Mouse (Mus musculus) embryonic facial prominence, embryonic 12.5 days (tissue): ENCODE measurements around the gene Camta1. TPM values are rescaled to one million over a fixed set of nuclear protein-coding genes. Genes with fewer than 3 reads are reported as not detected.

Source experiments
- ATAC-seq: fragments of 200-750 bp; cut with Nextera tagmentation; 2 replicates; pipeline ENCODE4 v1.8.0; 2017; ENCODE audit not compliant: insufficient number of reproducible peaks, insufficient read depth, low FRiP score, low TSS enrichment
- H3K27ac ChIP-seq: fragments of 300-500 bp; sonication (generic); 2 replicates; pipeline ENCODE4 v1.5.1; 2016; ENCODE audit warnings: mild to moderate bottlenecking
- H3K27me3 ChIP-seq: fragments of 300-500 bp; sonication (generic); 2 replicates; pipeline ENCODE4 v1.6.1; 2016; ENCODE audit warnings: mild to moderate bottlenecking, moderate library complexity
- H3K36me3 ChIP-seq: fragments of 300-500 bp; sonication (generic); 2 replicates; pipeline ENCODE4 v1.6.1; 2016; ENCODE audit warnings: mild to moderate bottlenecking
- H3K4me1 ChIP-seq: fragments of 300-500 bp; sonication (generic); 2 replicates; pipeline ENCODE4 v1.6.1; 2016
- H3K4me2 ChIP-seq: fragments of 300-500 bp; sonication (generic); replicated peaks from 2 replicates; pipeline ENCODE4 v1.6.1; 2016; ENCODE audit warnings: mild to moderate bottlenecking, moderate library complexity
- H3K4me3 ChIP-seq: fragments of 300-500 bp; sonication (generic); 2 replicates; pipeline ENCODE4 v1.5.1; 2016; ENCODE audit warnings: mild to moderate bottlenecking
- H3K9ac ChIP-seq: fragments of 300-500 bp; sonication (generic); 2 replicates; pipeline ENCODE4 v1.6.1; 2016; ENCODE audit warnings: mild to moderate bottlenecking, moderate library complexity
- H3K9me3 ChIP-seq: fragments of 300-500 bp; sonication (generic); 2 replicates; pipeline ENCODE4 v1.6.1; 2016; ENCODE audit warnings: mild to moderate bottlenecking, moderate library complexity
- WGBS: fragments of 180-500 bp; shearing (Covaris S2); methylation state at CpG from one replicate; pipeline ENCODE4 v1.1.7; 2016; 5-methylcytosine and 5-hydroxymethylcytosine counted together
- polyA plus RNA-seq: library from polyadenylated mRNA; unstranded; fragments of >200 nt; fragmentation: Nextera tagmentation; extraction: Ambion mirVana; gene quantifications from 2 replicates; pipeline ENCODE4 v1.2.1, GENCODE M21; 2016

The Camta1 gene
- polyA plus RNA-seq, 1 experiment from 2014 or later = 115 TPM

DNA sequence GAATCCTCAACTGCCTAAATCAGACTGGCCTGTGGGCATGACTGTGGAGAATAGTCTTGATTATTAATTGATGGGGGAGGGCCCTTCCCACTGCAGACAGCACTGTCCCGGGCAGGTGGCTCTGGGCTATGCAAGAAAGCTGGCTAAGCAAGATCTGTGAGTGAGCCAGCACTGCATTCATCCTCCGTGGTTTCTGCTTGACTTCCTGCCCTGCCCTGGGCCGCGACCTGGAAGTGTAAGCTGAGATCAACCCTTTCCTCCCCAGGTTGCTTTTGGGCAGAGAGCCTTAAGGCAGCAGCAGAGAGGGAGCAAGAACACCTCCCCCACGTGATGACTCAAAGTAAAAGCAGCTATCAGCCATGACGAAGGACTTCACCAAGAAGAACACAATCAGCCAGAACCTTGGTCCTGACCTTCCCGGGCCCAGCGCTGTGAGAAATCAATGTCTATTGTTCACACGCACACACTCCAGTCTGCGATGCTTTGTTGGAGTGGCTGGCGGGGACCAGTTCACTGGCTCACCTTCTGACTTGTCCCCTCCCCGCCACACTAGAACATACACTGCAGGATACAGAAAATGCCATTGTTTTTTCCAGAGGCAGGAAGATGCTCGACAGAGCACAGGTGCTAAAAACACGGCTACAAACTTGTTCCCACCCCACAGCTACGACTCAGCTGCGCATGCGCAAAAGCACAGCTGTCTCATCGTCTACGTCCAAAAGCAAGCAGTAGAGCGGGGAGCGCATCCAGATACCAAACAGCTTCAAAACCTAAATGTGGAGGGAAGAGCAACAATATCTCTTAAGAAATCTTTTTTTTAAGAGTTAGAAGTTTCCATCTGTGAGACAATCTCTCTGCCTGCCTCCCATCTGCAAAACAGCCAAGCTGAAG, 243.0 kb downstream of the Camta1 start:
- peak; percentile 60; the same call in 1 of the 2 replicates for ATAC-seq
- WGBS = 43% methylated on average over 21 of the region's 21 CpGs

DNA sequence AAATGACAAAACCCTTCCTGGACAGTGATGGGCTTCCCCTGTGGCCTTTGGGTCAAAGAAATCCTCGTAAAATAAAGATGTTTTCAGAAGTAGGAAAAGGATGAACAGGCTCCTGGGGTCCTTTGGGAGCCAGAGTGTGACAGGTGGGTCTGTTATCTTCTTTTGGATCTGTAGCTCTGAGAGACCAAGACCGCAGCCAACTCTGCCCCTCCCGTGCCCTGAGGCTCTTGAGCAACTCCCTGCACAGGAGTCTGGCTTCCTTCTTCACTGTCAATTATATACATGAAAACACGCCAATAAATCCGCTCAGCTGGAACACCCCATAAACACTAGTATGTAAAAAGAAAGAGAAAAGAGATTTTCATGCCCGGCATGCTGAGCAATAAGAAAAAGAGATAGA, 250.1 kb downstream of the Camta1 start:
- H3K27ac ChIP-seq = no peak overlapping the region
- H3K4me2 ChIP-seq = no peak overlapping the region
- WGBS = 72% methylated on average over 6 of the region's 6 CpGs
- H3K4me3 ChIP-seq = no peak overlapping the region
- no peak for ATAC-seq
- no peak overlapping the region for H3K9ac ChIP-seq
- H3K27me3 ChIP-seq = no peaks in the 10 kb centered on the region
- no peaks in the 10 kb centered on the region for H3K4me1 ChIP-seq
- H3K36me3 ChIP-seq = no peaks in the 10 kb centered on the region
- H3K9me3 ChIP-seq = no peaks in the 10 kb centered on the region

More for the DNA sequence above, 243.0 kb downstream of the Camta1 start:
- Histone ChIP-seq H3K36me3 (no peaks in the 10 kb centered on the region), H3K27ac (no peak overlapping the region), H3K4me1 (peaks cover 16% of the 10 kb centered on the region; the same call in 1 of the 2 replicates), H3K4me2 (no peak overlapping the region; the same call in 1 of the 2 replicates), H3K9me3 (no peaks in the 10 kb centered on the region), H3K27me3 (no peaks in the 10 kb centered on the region), H3K4me3 (no peak overlapping the region), H3K9ac (no peak overlapping the region)

DNA sequence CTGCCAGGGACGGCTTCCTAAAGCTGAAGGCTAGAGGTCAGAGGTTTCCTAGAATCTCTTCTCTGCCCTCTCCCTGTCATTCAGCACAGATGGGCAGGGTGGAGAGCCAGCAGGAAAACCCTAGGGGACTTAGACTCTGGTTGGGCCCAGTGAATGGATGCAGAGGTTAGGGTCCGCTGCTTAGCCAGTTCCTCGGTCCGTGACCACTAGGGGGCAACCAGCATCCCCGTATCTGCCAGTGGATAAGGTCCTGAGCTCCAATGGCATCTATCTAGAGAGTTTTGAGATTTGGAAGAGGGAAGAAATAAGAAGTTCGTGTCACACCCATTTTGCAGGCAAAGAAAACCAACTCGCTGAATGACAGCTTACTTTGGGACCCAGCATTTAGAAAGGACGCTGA, 251.4 kb downstream of the Camta1 start:
- H3K4me3 ChIP-seq = no peak overlapping the region
- H3K4me2 ChIP-seq = no peak overlapping the region
- 19% methylated on average over 8 of the region's 8 CpGs for WGBS
- no peaks in the 10 kb centered on the region for H3K36me3 ChIP-seq
- H3K9ac ChIP-seq = no peak overlapping the region
- no peaks in the 10 kb centered on the region for H3K27me3 ChIP-seq
- no peaks in the 10 kb centered on the region for H3K4me1 ChIP-seq
- H3K27ac ChIP-seq = no peak overlapping the region
- H3K9me3 ChIP-seq = no peaks in the 10 kb centered on the region
- no peak for ATAC-seq

DNA sequence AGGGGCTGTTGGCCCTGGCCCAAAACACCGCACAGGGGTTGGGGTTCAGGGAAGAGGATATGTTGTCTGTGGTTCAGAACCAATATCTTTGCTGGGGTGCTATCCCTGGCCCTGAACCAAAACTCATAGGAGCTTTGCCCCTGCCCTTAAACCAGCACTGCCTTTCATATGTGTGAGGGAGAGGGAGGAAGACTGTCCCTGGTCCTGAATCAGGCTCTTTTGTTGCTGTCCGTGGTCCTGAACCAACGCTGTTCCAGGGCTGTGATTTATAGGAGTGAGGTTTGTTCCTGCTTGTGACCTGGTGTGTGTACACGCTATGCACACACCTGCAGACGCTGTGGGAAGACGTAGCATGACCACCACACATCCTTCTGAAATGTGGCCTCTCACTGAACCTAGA, 256.8 kb downstream of the Camta1 start:
- 29% methylated on average over 6 of the region's 6 CpGs for WGBS
- no peaks in the 10 kb centered on the region for H3K36me3 ChIP-seq
- no peaks in the 10 kb centered on the region for H3K27me3 ChIP-seq
- H3K4me3 ChIP-seq = no peak overlapping the region
- no peaks in the 10 kb centered on the region for H3K9me3 ChIP-seq
- H3K4me1 ChIP-seq = no peaks in the 10 kb centered on the region
- H3K4me2 ChIP-seq = no peak overlapping the region
- no peak overlapping the region for H3K9ac ChIP-seq
- no peak overlapping the region for H3K27ac ChIP-seq
- ATAC-seq = 0 out of 2 replicates have a peak, but pooled peaks have one; percentile 70

DNA sequence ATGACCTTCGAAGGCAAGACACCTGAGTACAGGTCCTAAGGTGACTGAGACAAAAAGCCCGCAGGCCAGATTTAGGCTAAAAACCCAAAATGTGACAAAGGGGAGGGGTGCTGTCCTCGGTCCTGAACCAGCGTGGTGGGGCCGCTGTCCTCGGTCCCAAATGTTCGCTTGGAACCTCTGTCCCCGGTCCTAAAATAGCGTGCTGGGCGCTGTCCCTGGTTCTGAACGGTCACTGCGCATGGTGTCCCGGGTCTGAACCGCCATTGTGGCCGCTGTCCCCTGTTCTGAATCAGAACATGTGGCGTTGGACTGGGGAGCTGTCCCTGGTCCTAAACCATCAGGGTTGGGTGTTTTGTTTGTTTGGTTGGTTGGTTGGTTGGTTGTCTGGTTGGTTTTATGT, 257.2 kb downstream of the Camta1 start:
- H3K4me1 ChIP-seq = no peaks in the 10 kb centered on the region
- ATAC-seq = peak; percentile 84
- no peak overlapping the region for H3K9ac ChIP-seq
- no peak overlapping the region for H3K27ac ChIP-seq
- no peak overlapping the region for H3K4me3 ChIP-seq
- no peaks in the 10 kb centered on the region for H3K36me3 ChIP-seq
- H3K27me3 ChIP-seq = no peaks in the 10 kb centered on the region
- no peak overlapping the region for H3K4me2 ChIP-seq
- H3K9me3 ChIP-seq = no peaks in the 10 kb centered on the region
- 8% methylated on average over 16 of the region's 16 CpGs for WGBS

DNA sequence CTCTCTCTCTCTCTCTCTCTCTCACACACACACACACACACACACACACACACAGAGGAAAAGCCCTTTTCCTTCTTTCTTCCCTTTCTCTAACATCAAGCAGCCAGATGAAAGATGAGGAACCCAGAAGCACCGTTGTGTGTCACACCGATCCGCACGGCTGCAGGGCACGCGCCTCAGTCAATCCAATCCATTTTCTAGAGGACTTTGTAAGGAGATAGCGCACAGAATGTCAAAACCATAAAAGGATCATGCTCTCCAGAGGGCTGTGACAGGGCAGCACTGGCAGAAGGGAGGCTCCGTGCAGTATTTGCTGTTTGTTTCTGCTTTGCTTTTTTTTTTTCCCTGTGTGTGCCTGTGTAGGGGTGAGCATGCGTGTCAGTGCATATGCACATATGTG, 258.1 kb downstream of the Camta1 start:
- H3K27me3 ChIP-seq = no peaks in the 10 kb centered on the region
- H3K9me3 ChIP-seq = no peaks in the 10 kb centered on the region
- no peak overlapping the region for H3K4me2 ChIP-seq
- H3K36me3 ChIP-seq = no peaks in the 10 kb centered on the region
- H3K4me3 ChIP-seq = no peak overlapping the region
- H3K4me1 ChIP-seq = no peaks in the 10 kb centered on the region
- H3K9ac ChIP-seq = no peak overlapping the region
- no peak for ATAC-seq
- H3K27ac ChIP-seq = no peak overlapping the region
- 89% methylated on average over 9 of the region's 9 CpGs for WGBS

DNA sequence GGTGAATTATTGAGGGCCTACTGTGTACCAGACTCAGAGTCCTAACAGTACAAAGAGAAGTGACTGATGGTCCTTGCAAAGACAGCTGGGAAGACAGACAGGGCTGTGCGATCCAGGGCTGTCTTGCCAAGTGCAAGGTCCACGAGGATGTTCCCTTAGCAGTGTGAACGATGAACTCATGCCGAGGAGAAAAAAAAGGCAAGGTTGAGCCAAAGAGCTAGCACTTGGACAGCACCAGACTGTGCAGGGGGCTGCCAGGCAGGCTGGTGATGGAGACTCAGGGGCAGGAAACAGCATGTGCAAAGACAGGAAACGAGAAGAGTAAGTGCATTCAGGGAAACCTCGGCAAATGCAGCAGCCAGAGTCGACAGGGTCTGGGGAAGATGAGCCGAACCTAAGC, 266.6 kb downstream of the Camta1 start:
- no peak overlapping the region for H3K4me3 ChIP-seq
- H3K4me1 ChIP-seq = no peaks in the 10 kb centered on the region
- no peaks in the 10 kb centered on the region for H3K27me3 ChIP-seq
- no peak overlapping the region for H3K4me2 ChIP-seq
- H3K9ac ChIP-seq = no peak overlapping the region
- no peak for ATAC-seq
- H3K36me3 ChIP-seq = no peaks in the 10 kb centered on the region
- H3K27ac ChIP-seq = no peak overlapping the region
- WGBS = 62% methylated on average over 8 of the region's 8 CpGs
- H3K9me3 ChIP-seq = no peaks in the 10 kb centered on the region

DNA sequence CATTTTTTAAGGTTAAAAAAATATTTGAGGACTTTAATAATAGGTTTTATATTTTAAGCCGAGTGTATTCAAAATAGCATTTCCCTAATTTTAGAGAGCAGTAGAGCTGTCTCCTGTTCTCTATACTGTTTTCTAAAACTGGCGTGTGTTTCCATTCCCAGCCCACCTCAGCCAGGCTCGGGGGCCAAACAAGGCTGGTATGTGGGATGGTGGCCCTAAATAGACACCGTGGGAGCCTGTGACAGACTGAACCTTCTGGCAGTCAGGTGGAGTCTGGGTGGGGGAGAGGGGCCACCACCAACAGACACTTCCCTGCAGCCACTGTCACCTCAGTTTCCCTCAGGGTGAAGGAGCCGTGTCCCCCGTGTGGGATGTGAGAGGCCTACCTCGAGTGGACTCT, 268.6 kb downstream of the Camta1 start:
- Histone ChIP-seq H3K4me1 (no peaks in the 10 kb centered on the region), H3K36me3 (no peaks in the 10 kb centered on the region), H3K9me3 (no peaks in the 10 kb centered on the region), H3K4me2 (no peak overlapping the region), H3K9ac (no peak overlapping the region), H3K27ac (no peak overlapping the region), H3K4me3 (no peak overlapping the region), H3K27me3 (no peaks in the 10 kb centered on the region)
- ATAC-seq = no peak
- WGBS = 72% methylated on average over 7 of the region's 7 CpGs

DNA sequence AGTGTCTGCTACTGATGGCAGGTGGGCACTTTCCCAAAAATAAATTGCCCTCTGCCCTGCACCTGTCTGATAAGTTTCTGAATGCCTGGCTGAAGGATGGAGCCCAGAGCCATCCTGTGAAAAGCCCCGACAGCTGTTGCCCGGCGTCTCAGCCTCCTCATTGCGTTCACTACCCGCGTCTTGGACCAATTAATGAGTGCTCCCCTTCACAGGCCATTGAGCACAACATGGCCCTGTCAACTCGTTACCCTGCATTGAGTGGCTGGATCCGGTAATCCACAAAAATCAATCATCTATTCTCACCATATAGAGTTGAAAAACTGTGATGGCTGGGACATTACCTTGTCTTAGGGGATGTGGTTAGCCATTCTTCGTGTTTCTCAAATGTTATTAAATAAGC, 275.6 kb downstream of the Camta1 start:
- Histone ChIP-seq H3K27me3 (no peaks in the 10 kb centered on the region), H3K27ac (no peak overlapping the region), H3K4me2 (no peak overlapping the region), H3K4me1 (no peaks in the 10 kb centered on the region), H3K4me3 (no peak overlapping the region), H3K9me3 (no peaks in the 10 kb centered on the region), H3K9ac (no peak overlapping the region), H3K36me3 (no peaks in the 10 kb centered on the region)
- WGBS = 52% methylated on average over 9 of the region's 9 CpGs
- no peak for ATAC-seq

DNA sequence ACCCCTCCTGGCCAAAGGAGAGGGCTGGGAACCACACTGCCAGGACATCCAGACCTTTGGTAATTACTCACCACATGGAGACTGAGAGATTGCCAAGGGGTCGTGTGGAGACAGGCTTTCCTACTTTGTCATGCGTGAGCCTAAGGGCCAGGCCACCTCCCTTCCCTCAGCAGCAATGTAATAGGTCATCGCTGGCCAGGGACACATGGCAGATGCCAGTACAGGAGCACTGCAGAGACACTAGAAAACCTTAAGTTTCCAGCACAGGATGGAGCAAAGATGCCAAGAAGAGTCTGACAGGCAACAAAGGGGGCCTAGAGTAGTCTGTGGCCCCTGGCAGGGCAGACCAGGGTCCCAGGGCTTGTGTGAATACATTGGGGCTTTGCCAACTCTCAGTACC, 283.7 kb downstream of the Camta1 start:
- WGBS = 63% methylated on average over 3 of the region's 3 CpGs
- no peak for ATAC-seq
- Histone ChIP-seq H3K27ac (no peak overlapping the region), H3K4me1 (no peaks in the 10 kb centered on the region), H3K36me3 (no peaks in the 10 kb centered on the region), H3K9me3 (no peaks in the 10 kb centered on the region), H3K4me3 (no peak overlapping the region), H3K4me2 (no peak overlapping the region), H3K9ac (no peak overlapping the region), H3K27me3 (peaks cover 3% of the 10 kb centered on the region; the same call in 1 of the 2 replicates)

DNA sequence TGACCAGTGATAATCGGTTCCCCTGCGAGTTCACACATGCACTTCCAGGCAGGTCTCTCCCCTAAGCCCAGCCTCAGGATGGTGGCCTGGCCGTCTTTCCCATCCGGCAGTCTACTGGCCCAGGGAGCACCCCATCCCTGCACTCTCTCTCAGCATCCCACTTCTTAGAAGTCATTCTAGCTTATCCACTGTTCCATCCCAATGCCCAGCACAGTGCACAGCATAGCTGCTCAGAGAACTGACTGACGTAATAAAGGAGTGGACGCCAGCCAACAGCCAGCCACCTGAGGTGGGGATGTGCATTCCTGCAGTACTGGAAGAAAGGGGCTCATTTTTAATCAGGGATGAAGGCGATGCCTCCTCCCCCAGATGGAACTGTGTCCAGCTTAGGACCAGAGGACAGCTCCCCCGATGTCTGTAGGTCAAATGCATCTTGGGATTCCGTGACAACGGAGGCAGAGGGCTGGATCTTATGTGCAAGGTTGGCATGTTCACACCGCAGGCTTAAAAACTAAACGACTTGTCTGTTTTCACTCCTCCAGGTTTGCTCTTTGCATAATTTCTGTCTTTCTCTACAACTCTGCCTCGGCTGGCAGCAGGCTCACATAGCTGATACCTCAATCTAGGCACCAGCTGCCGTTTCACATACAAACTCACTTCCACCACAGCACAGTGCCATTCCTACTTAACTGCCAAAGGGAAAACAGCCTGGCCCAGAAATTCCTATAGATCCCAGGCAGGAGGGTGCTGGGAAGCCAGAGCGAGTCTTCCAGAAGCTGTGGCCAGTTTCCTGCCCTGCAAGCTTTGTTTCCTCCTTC, 285.2 kb downstream of the Camta1 start:
- WGBS = 79% methylated on average over 15 of the region's 15 CpGs
- Histone ChIP-seq H3K4me1 (no peaks in the 10 kb centered on the region), H3K27me3 (peaks cover 3% of the 10 kb centered on the region; the same call in 1 of the 2 replicates), H3K27ac (no peak overlapping the region), H3K9me3 (no peaks in the 10 kb centered on the region), H3K4me2 (no peak overlapping the region), H3K36me3 (no peaks in the 10 kb centered on the region), H3K9ac (no peak overlapping the region), H3K4me3 (no peak overlapping the region)
- ATAC-seq = no peak

DNA sequence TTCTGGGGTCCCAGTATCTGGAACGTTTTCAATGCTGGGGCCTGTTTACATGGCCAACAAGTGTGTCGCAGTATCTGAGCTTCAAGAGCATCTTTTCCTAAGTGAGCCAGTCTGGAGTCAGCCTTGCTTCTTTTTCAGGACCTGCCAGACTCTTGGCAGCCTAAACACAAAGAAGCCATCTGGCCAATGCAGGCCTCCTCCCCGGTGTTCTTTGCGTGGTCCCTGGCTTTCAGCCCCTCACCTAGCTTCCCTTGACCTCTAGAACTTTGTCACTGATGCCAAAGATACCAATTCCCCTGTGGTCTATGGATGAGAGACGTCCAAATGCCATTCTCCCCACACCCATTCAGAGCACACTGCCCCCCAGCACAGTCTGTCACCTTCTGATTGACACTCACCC, 289.0 kb downstream of the Camta1 start:
- no peaks in the 10 kb centered on the region for H3K9me3 ChIP-seq
- ATAC-seq = no peak
- H3K27ac ChIP-seq = no peak overlapping the region
- H3K4me2 ChIP-seq = no peak overlapping the region
- peaks cover 3% of the 10 kb centered on the region; the same call in 1 of the 2 replicates for H3K27me3 ChIP-seq
- H3K4me3 ChIP-seq = no peak overlapping the region
- H3K9ac ChIP-seq = no peak overlapping the region
- H3K4me1 ChIP-seq = no peaks in the 10 kb centered on the region
- no peaks in the 10 kb centered on the region for H3K36me3 ChIP-seq
- WGBS = 63% methylated on average over 5 of the region's 5 CpGs
